Mouse (Mus musculus) intestine, postnatal 0 days (tissue): ENCODE data around the gene Crybb3. TPM values are rescaled to one million over a fixed set of nuclear protein-coding genes. Genes with fewer than 3 reads are reported as not detected.

ENCODE experiments used
- ATAC-seq: fragments of 200-750 bp; cut with Nextera tagmentation; 2 replicates; pipeline ENCODE4 v1.8.0; 2017; ENCODE audit warnings: mild to moderate bottlenecking, moderate TSS enrichment, moderate library complexity
- H3K27ac ChIP-seq: fragments of 300-500 bp; sonication (generic); 2 replicates; pipeline ENCODE4 v1.5.1; 2014; ENCODE audit warnings: mild to moderate bottlenecking, low read depth, low read length, moderate library complexity
- H3K27me3 ChIP-seq: fragments of 300-500 bp; sonication (generic); replicated peaks from 2 replicates; pipeline ENCODE4 v1.6.1; 2014; ENCODE audit warnings: low read length, mixed read lengths; ENCODE audit not compliant: control insufficient read depth, insufficient read depth
- H3K36me3 ChIP-seq: fragments of 300-500 bp; sonication (generic); 2 replicates; pipeline ENCODE4 v1.6.1; 2014; ENCODE audit warnings: mild to moderate bottlenecking, moderate library complexity; ENCODE audit not compliant: control insufficient read depth, insufficient read depth
- H3K4me1 ChIP-seq: fragments of 300-500 bp; sonication (generic); replicated peaks from 2 replicates; pipeline ENCODE4 v1.6.1; 2014; ENCODE audit warnings: antibody characterized with exemption, low read length, mixed read lengths; ENCODE audit not compliant: control insufficient read depth, insufficient read depth
- H3K4me2 ChIP-seq: fragments of 300-500 bp; sonication (generic); replicated peaks from 2 replicates; pipeline ENCODE4 v1.6.1; 2014; ENCODE audit warnings: low read depth, mild to moderate bottlenecking, moderate library complexity
- H3K4me3 ChIP-seq: fragments of 300-500 bp; sonication (generic); 2 replicates; pipeline ENCODE4 v1.5.1; 2014; ENCODE audit warnings: low read depth, low read length
- H3K9ac ChIP-seq: fragments of 300-500 bp; sonication (generic); 2 replicates; pipeline ENCODE4 v1.6.1; 2014; ENCODE audit warnings: mild to moderate bottlenecking, low read depth, low read length
- H3K9me3 ChIP-seq: fragments of 300-500 bp; sonication (generic); 2 replicates; pipeline ENCODE4 v1.6.1; 2016; ENCODE audit warnings: mixed run types; ENCODE audit not compliant: control insufficient read depth
- CTCF ChIP-seq: sonication (generic); IDR thresholded peaks from 2 replicates; pipeline ENCODE4 v1.5.1; 2016; ENCODE audit warnings: low read depth, mild to moderate bottlenecking, control low read depth, antibody characterized with exemption, moderate library complexity
- WGBS: fragments of 180-500 bp; shearing (Covaris S2); extraction: QIAGEN DNeasy Blood & Tissue Kit; methylation state at CpG from one replicate; pipeline ENCODE4 v1.1.7; 2014; 5-methylcytosine and 5-hydroxymethylcytosine counted together
- polyA plus RNA-seq: library from polyadenylated mRNA; unstranded; fragments of >200 nt; fragmentation: Nextera tagmentation; extraction: Ambion mirVana; gene quantifications from 2 replicates; pipeline ENCODE4 v1.2.1, GENCODE M21; 2015

The Crybb3 gene
- 0.93 and 1.2 TPM in 2 replicates for polyA plus RNA-seq

- no peak within 1 kb of the TSS for H3K9ac ChIP-seq
- no peak for ATAC-seq
Observed at GRCm38 (mm10) chr5:113081439-113081838, at the start of gene Crybb3. TSS of gene Crybb3 (minus strand) at chr5:113081584.

GRCm38 (mm10) chr5:113128426-113128825, 47.0 kb upstream of the Crybb3 start:
- no peak overlapping the region for H3K27ac ChIP-seq
- no peak overlapping the region for H3K4me3 ChIP-seq
- H3K4me2 ChIP-seq = no peak overlapping the region
- no peak for TF ChIP-seq CTCF
- no peak for ATAC-seq
- no peaks in the 10 kb centered on the region for H3K27me3 ChIP-seq
- no peaks in the 10 kb centered on the region for H3K4me1 ChIP-seq
- H3K9ac ChIP-seq = no peak overlapping the region
- no peaks in the 10 kb centered on the region; the same call in 1 of the 2 replicates for H3K36me3 ChIP-seq
- H3K9me3 ChIP-seq = no peaks in the 10 kb centered on the region
- 34% methylated on average over 4 of the region's 4 CpGs for WGBS

More at GRCm38 (mm10) chr5:113081439-113081838, at the start of gene Crybb3:
- H3K4me1 ChIP-seq = no peaks in the 10 kb centered on the region
- no peaks in the 10 kb centered on the region for H3K9me3 ChIP-seq
- H3K36me3 ChIP-seq = no peaks in the 10 kb centered on the region
- H3K4me2 ChIP-seq = no peak within 1 kb of the TSS
- 69% methylated on average over 8 of the region's 8 CpGs for WGBS
- H3K4me3 ChIP-seq = no peak within 1 kb of the TSS
- TF ChIP-seq CTCF = no peak
- no peak within 1 kb of the TSS for H3K27ac ChIP-seq
- H3K27me3 ChIP-seq = no peaks in the 10 kb centered on the region

- H3K4me1 ChIP-seq = no peaks in the 10 kb centered on the region
- H3K4me3 ChIP-seq = no peak overlapping the region
- no peak overlapping the region for H3K4me2 ChIP-seq
- peaks cover 3% of the 10 kb centered on the region; the same call in 1 of the 2 replicates for H3K36me3 ChIP-seq
- no peak for TF ChIP-seq CTCF
- ATAC-seq = no peak
- 96% methylated on average over 12 of the region's 12 CpGs for WGBS
- no peaks in the 10 kb centered on the region for H3K9me3 ChIP-seq
- no peaks in the 10 kb centered on the region for H3K27me3 ChIP-seq
- H3K9ac ChIP-seq = no peak overlapping the region
- H3K27ac ChIP-seq = no peak overlapping the region
Observed at GRCm38 (mm10) chr5:113126476-113126875, 45.1 kb upstream of the Crybb3 start.

GRCm38 (mm10) chr5:113123693-113124092, 42.3 kb upstream of the Crybb3 start:
- peaks cover 3% of the 10 kb centered on the region; the same call in 1 of the 2 replicates for H3K36me3 ChIP-seq
- no peak for TF ChIP-seq CTCF
- H3K9me3 ChIP-seq = no peaks in the 10 kb centered on the region
- ATAC-seq = no peak
- H3K4me1 ChIP-seq = peaks cover 8% of the 10 kb centered on the region; the same call in 1 of the 2 replicates
- 52% methylated on average over 10 of the region's 10 CpGs for WGBS
- H3K9ac ChIP-seq = no peak overlapping the region
- H3K27me3 ChIP-seq = no peaks in the 10 kb centered on the region
- H3K4me2 ChIP-seq = no peak overlapping the region
- no peak overlapping the region for H3K27ac ChIP-seq
- H3K4me3 ChIP-seq = no peak overlapping the region

GRCm38 (mm10) chr5:113122326-113123054, 41.1 kb upstream of the Crybb3 start:
- Histone ChIP-seq H3K4me1 (peaks cover 10% of the 10 kb centered on the region; the same call in 1 of the 2 replicates), H3K36me3 (peaks cover 3% of the 10 kb centered on the region; the same call in 1 of the 2 replicates), H3K4me2 (no peak overlapping the region), H3K27me3 (no peaks in the 10 kb centered on the region), H3K9me3 (no peaks in the 10 kb centered on the region), H3K9ac (no peak overlapping the region), H3K27ac (no peak overlapping the region; the same call in 1 of the 2 replicates), H3K4me3 (no peak overlapping the region)
- peak; percentile 50; the same call in 1 of the 2 replicates for ATAC-seq
- WGBS = 34% methylated on average over 12 of the region's 12 CpGs
- TF ChIP-seq CTCF = no peak

- H3K36me3 ChIP-seq = peaks cover 3% of the 10 kb centered on the region; the same call in 1 of the 2 replicates
- peak overlapping the region; percentile 28; the same call in 1 of the 2 replicates for H3K27ac ChIP-seq
- no peak overlapping the region for H3K4me2 ChIP-seq
- no peak for ATAC-seq
- no peak overlapping the region for H3K9ac ChIP-seq
- H3K9me3 ChIP-seq = no peaks in the 10 kb centered on the region
- no peaks in the 10 kb centered on the region for H3K27me3 ChIP-seq
- H3K4me3 ChIP-seq = no peak overlapping the region
- H3K4me1 ChIP-seq = peaks cover 10% of the 10 kb centered on the region; the same call in 1 of the 2 replicates
- TF ChIP-seq CTCF = no peak
- 44% methylated on average over 6 of the region's 6 CpGs for WGBS
Observed at GRCm38 (mm10) chr5:113121591-113121875, 40.1 kb upstream of the Crybb3 start.
